Mouse (Mus musculus) right cerebral cortex, postnatal 25 days (tissue): ENCODE data around the gene AI464131.
"Not testable (repeated sequence)": the region's sequence is repeated elsewhere in the genome, so short reads cannot be mapped to it uniquely, and the experiment has no call there.

ENCODE experiments used
- DNase-seq: peaks from one replicate; pipeline ENCODE4 v3.0.0; 2022

The AI464131 gene

DNA sequence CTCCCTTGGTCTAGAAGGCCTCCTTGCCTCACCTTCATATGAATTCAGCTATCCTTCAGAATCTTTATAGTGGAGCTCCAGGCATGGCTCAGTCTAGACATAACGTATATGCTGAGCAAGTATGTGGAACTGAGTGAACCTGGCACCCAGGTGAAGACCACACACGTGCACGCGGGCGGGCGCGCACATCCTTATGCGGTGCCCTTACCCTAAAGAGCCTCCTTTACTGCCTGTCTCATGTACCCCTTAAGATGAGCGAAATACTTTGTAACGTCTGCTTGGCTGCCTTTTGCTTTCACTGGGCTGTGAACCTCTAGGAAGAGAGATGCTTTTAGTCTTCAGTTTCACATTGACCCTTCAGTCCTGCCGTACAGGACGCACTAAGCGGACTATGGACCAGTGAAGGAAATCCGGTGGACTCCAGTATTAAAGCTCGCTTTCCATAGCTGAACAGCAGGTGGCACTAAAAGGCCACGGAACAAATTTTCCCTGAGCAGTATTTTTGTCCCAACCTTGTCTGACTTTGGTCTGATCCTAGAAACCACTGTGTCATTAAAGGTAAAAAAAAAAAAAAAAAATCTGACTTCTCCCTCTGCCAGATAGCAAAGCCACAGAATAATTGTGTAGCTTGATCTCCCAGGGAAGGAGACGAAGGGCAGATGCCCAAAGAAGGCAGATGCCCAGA lies 34.3 kb downstream of the AI464131 start:
- peak; percentile 54 for DNase-seq

GRCm38 (mm10) chr4:41465287-41465665 lies 37.6 kb downstream of the AI464131 start:
- DNase-seq: no peak

GRCm38 (mm10) chr4:41464345-41465286 lies 38.3 kb downstream of the AI464131 start, which contains the start of the genes Kif24 and Nudt2:
Gene Kif24, minus strand, starts transcription at chr4:41464887.
Gene Nudt2, plus strand, starts transcription at chr4:41465151.
- DNase-seq: peak; percentile 98

- not testable (repeated sequence) for DNase-seq
These were observed 39.7 kb downstream of the AI464131 start for GRCm38 (mm10) chr4:41463051-41463738.

GRCm38 (mm10) chr4:41460690-41461089 lies 42.2 kb downstream of the AI464131 start:
- no peak for DNase-seq

GRCm38 (mm10) chr4:41447595-41447994 lies 55.3 kb downstream of the AI464131 start:
- no peak for DNase-seq
